Mouse (Mus musculus): ENCODE measurements around the gene Ccnf. TPM values are rescaled to one million over a fixed set of nuclear protein-coding genes. Genes with fewer than 3 reads are reported as not detected.

The Ccnf gene
- polyA plus RNA-seq, 1 experiment from 2014 or later, result 14.4 TPM

DNA sequence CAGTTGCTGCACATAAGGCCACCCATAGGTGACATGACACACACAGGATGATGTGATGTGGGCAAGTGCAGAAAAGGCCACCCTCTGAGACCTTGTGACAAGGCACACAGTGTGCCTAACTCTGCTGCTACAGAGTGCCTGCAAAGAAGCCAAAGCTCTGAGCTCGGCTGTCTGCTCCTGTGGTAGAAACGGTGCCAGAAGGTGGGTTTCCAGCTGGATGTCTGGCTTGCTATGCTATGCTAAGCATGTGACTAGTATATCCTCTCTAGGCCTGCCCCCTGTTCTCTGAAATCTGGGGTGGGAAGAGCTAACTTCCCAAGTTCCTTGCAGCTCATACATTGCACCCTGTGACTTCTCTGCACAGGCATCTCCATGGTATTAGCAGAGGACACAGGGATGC lies 13.5 kb upstream of the Ccnf start:
- 93% methylated on average over 2 of the region's 2 CpGs for WGBS
- Histone ChIP-seq H3K27me3 (replicated peaks; ENCODE audit: control insufficient read depth, insufficient read depth, low read length) (no peaks in the 10 kb centered on the region), H3K4me2 (ENCODE audit: low read length) (no peak overlapping the region), H3K27ac (ENCODE audit: low read depth, low read length) (no peak overlapping the region), H3K4me1 (ENCODE audit: control insufficient read depth, insufficient read depth, low read depth, low read length) (no peaks in the 10 kb centered on the region), H3K9me3 (ENCODE audit: control insufficient read depth, low read length) (no peaks in the 10 kb centered on the region), H3K9ac (ENCODE audit: low read depth, low read length) (no peak overlapping the region), H3K36me3 (ENCODE audit: control insufficient read depth, insufficient read depth, low read length) (no peaks in the 10 kb centered on the region), H3K4me3 (ENCODE audit: low read length) (no peak overlapping the region)
- no peak for ATAC-seq

DNA sequence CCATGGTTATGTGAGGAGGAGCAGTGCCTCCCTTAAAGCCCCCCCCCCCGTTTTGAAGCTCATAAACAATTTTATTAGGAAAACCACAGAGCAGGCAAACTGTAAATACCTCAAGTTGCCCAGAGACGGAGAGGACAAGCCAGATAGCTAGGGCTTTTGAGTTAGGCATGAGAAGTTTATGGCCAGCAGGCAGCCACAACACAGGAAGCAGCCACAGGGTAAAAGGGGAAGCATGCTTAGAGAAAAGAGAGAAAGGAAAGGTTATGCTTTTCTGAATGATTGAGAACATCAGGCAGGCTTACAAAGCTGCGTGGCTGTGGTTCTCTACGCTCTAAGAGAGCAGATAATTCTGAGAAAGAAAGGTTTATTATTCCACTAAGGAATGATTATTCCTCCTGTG lies 9.2 kb upstream of the Ccnf start:
- H3K9me3 ChIP-seq (ENCODE audit: control insufficient read depth, low read length), result no peaks in the 10 kb centered on the region
- no peaks in the 10 kb centered on the region for H3K4me1 ChIP-seq (ENCODE audit: control insufficient read depth, insufficient read depth, low read depth, low read length)
- no peak overlapping the region for H3K9ac ChIP-seq (ENCODE audit: low read depth, low read length)
- no peak overlapping the region for H3K4me2 ChIP-seq (ENCODE audit: low read length)
- no peaks in the 10 kb centered on the region for H3K27me3 ChIP-seq (replicated peaks; ENCODE audit: control insufficient read depth, insufficient read depth, low read length)
- WGBS, result 71% methylated on average over 4 of the region's 4 CpGs
- no peak overlapping the region for H3K27ac ChIP-seq (ENCODE audit: low read depth, low read length)
- ATAC-seq, result no peak
- no peaks in the 10 kb centered on the region for H3K36me3 ChIP-seq (ENCODE audit: control insufficient read depth, insufficient read depth, low read length)
- H3K4me3 ChIP-seq (ENCODE audit: low read length), result no peak overlapping the region

DNA sequence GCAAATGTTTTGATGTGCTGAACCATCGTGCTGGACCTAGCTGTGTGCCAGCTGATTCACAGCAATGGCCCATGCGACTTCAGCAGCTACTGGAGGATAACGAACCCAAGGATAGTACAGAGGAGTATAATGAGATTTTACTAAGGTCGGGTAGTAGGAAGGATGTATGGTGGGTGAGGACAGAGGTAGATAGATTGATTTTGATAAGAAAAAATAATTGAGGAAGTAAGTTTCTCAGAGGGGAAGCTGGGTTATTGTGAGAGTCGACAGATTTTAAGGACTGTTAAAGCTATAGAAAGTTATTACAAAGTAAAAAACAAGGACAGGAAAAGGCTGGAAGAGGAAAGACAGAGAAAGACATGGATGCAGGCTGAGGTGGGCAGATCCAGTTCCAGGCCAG lies 8.4 kb upstream of the Ccnf start:
- H3K4me1 ChIP-seq (ENCODE audit: control insufficient read depth, insufficient read depth, low read depth, low read length), result no peaks in the 10 kb centered on the region
- H3K27me3 ChIP-seq (replicated peaks; ENCODE audit: control insufficient read depth, insufficient read depth, low read length), result no peaks in the 10 kb centered on the region
- H3K9ac ChIP-seq (ENCODE audit: low read depth, low read length), result no peak overlapping the region
- H3K9me3 ChIP-seq (ENCODE audit: control insufficient read depth, low read length), result no peaks in the 10 kb centered on the region
- H3K4me3 ChIP-seq (ENCODE audit: low read length), result no peak overlapping the region
- no peak for ATAC-seq
- WGBS, result 77% methylated on average over 5 of the region's 5 CpGs
- H3K4me2 ChIP-seq (ENCODE audit: low read length), result no peak overlapping the region
- no peaks in the 10 kb centered on the region for H3K36me3 ChIP-seq (ENCODE audit: control insufficient read depth, insufficient read depth, low read length)
- no peak overlapping the region for H3K27ac ChIP-seq (ENCODE audit: low read depth, low read length)

DNA sequence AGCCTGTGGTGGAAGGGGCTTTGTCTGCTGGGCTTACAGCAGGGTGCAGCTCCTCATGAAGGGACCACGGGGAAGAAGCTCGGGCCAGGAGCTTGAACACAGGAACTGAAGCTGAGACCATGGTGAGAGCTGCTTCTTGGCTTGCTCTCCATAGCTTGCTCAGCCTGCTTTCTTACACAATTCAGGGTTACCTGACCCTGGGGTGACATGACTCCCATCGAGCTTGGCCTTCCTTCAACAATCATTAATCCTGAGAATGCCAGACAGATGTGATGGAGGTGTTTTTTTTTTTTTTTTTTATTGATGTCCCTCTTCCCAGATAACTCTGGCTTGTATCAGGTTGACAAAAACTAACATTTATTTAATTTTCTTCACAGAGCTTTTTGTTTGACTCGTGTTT lies 7.7 kb upstream of the Ccnf start:
- WGBS, result 69% methylated on average over 4 of the region's 4 CpGs

DNA sequence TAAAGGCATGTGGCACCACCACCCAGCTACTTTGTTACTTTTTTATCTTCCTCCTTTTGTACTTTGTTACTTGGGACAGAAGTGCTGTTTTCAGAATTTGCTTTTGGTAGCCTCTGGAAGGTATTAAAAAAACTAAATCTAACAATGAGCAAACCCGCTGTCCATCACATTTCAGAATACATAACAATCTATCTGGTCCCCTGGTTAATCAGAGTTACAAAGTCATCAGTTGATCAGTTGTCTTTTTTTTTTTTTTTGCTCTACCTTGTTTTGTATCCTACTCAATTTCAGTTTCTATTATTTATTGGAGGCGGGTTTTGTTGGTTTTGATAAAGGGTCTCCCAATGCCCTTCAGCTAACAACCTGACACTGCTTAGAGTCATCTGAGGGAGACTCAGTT lies 1.0 kb upstream of the Ccnf start:
- H3K4me1 ChIP-seq (ENCODE audit: control insufficient read depth, insufficient read depth, low read depth, low read length), result peaks cover 15% of the 10 kb centered on the region
- no peak overlapping the region for H3K27ac ChIP-seq (ENCODE audit: low read depth, low read length)
- no peak overlapping the region for H3K9ac ChIP-seq (ENCODE audit: low read depth, low read length)
- no peak for ATAC-seq
- 96% methylated on average over 2 of the region's 2 CpGs for WGBS
- no peaks in the 10 kb centered on the region for H3K36me3 ChIP-seq (ENCODE audit: control insufficient read depth, insufficient read depth, low read length)
- no peaks in the 10 kb centered on the region for H3K27me3 ChIP-seq (replicated peaks; ENCODE audit: control insufficient read depth, insufficient read depth, low read length)
- no peak overlapping the region; the same call in 1 of the 2 replicates for H3K4me2 ChIP-seq (ENCODE audit: low read length)
- no peaks in the 10 kb centered on the region for H3K9me3 ChIP-seq (ENCODE audit: control insufficient read depth, low read length)
- no peak overlapping the region for H3K4me3 ChIP-seq (ENCODE audit: low read length)

More for the DNA sequence above, 7.7 kb upstream of the Ccnf start:
- H3K9me3 ChIP-seq (ENCODE audit: control insufficient read depth, low read length), result no peaks in the 10 kb centered on the region
- H3K9ac ChIP-seq (ENCODE audit: low read depth, low read length), result no peak overlapping the region
- H3K27ac ChIP-seq (ENCODE audit: low read depth, low read length), result no peak overlapping the region
- no peak overlapping the region for H3K4me2 ChIP-seq (ENCODE audit: low read length)
- H3K4me1 ChIP-seq (ENCODE audit: control insufficient read depth, insufficient read depth, low read depth, low read length), result no peaks in the 10 kb centered on the region
- ATAC-seq, result no peak
- H3K36me3 ChIP-seq (ENCODE audit: control insufficient read depth, insufficient read depth, low read length), result no peaks in the 10 kb centered on the region
- H3K4me3 ChIP-seq (ENCODE audit: low read length), result no peak overlapping the region
- H3K27me3 ChIP-seq (replicated peaks; ENCODE audit: control insufficient read depth, insufficient read depth, low read length), result no peaks in the 10 kb centered on the region

DNA sequence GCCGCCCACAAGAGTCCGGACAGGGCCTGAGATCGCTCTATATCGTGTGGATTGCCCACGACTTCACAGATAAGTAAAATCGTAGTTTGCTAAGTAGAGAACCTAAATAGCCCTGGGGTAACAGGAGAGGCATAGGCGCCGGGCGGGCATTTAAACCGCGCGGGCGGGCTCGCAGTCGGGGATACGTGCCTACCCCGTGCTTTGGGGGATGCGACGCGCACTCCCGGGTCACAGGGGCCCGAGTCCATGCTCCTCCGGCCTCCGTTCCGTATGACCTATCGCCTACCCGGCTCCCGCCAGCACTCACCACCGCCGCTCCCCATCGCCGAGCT lies 330 bp downstream of the Ccnf start:
- Histone ChIP-seq H3K36me3 (ENCODE audit: control insufficient read depth, insufficient read depth, low read length) (no peaks in the 10 kb centered on the region), H3K4me1 (ENCODE audit: control insufficient read depth, insufficient read depth, low read depth, low read length) (peaks cover 15% of the 10 kb centered on the region), H3K4me3 (ENCODE audit: low read length) (peak overlapping the region; percentile 72), H3K9me3 (ENCODE audit: control insufficient read depth, low read length) (no peaks in the 10 kb centered on the region), H3K27me3 (replicated peaks; ENCODE audit: control insufficient read depth, insufficient read depth, low read length) (no peaks in the 10 kb centered on the region), H3K9ac (ENCODE audit: low read depth, low read length) (peak overlapping the region; percentile 77), H3K4me2 (ENCODE audit: low read length) (peak overlapping the region; percentile 93), H3K27ac (ENCODE audit: low read depth, low read length) (peak overlapping the region; percentile 67)
- ATAC-seq, result no peak
- under 1% methylated on average over 32 of the region's 32 CpGs for WGBS

DNA sequence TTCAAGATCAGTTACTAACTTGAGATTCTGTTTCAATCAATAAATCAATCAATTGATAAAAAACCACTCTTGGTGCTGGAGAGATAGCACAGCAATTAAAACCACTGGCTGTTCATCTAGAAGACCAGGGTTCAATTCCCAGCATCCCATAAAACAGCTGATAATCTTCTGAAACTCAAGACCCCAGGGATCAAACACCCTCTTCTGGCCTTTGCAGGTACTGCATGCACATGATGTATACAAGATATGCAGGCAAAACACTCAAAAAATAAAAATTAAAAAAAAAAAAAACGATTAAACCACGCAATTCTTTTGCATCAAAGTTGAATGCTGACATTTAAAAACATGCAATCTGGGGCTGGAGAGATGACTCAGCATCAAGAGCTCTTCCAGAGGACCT lies 2.6 kb downstream of the Ccnf start:
- Histone ChIP-seq H3K36me3 (ENCODE audit: control insufficient read depth, insufficient read depth, low read length) (peaks cover 10% of the 10 kb centered on the region), H3K4me1 (ENCODE audit: control insufficient read depth, insufficient read depth, low read depth, low read length) (peaks cover 15% of the 10 kb centered on the region), H3K4me3 (ENCODE audit: low read length) (no peak overlapping the region), H3K9ac (ENCODE audit: low read depth, low read length) (no peak overlapping the region), H3K27me3 (replicated peaks; ENCODE audit: control insufficient read depth, insufficient read depth, low read length) (no peaks in the 10 kb centered on the region), H3K9me3 (ENCODE audit: control insufficient read depth, low read length) (peaks cover 3% of the 10 kb centered on the region; the same call in 1 of the 2 replicates), H3K4me2 (ENCODE audit: low read length) (no peak overlapping the region), H3K27ac (ENCODE audit: low read depth, low read length) (no peak overlapping the region)
- WGBS, result 99% methylated on average over 2 of the region's 2 CpGs
- ATAC-seq, result no peak

DNA sequence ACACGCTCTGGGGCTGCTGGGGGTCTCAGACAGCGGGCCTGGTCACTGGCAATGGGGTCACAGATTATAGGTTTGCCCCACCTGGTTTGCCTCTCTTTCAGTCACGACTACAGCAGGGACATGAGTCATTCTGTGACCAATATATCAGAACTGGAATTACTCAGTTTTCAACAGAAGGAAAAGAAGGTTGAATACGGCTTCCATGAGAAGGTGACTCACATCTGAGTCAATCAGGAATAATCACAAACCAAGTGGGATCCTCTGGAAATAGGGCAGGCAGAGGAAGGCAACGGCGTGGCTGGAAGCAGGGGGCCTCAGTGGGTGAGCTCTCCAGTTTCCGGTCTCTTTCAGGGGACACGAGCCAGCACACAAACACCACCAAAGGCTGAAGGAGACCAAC lies 7.2 kb downstream of the Ccnf start:
- ATAC-seq, result no peak
- Histone ChIP-seq H3K4me1 (ENCODE audit: control insufficient read depth, insufficient read depth, low read depth, low read length) (no peaks in the 10 kb centered on the region), H3K9me3 (ENCODE audit: control insufficient read depth, low read length) (peaks cover 3% of the 10 kb centered on the region; the same call in 1 of the 2 replicates), H3K4me2 (ENCODE audit: low read length) (no peak overlapping the region), H3K27me3 (replicated peaks; ENCODE audit: control insufficient read depth, insufficient read depth, low read length) (no peaks in the 10 kb centered on the region), H3K27ac (ENCODE audit: low read depth, low read length) (no peak overlapping the region), H3K36me3 (ENCODE audit: control insufficient read depth, insufficient read depth, low read length) (peaks cover 19% of the 10 kb centered on the region), H3K4me3 (ENCODE audit: low read length) (no peak overlapping the region), H3K9ac (ENCODE audit: low read depth, low read length) (no peak overlapping the region)
- WGBS, result 97% methylated on average over 8 of the region's 8 CpGs

DNA sequence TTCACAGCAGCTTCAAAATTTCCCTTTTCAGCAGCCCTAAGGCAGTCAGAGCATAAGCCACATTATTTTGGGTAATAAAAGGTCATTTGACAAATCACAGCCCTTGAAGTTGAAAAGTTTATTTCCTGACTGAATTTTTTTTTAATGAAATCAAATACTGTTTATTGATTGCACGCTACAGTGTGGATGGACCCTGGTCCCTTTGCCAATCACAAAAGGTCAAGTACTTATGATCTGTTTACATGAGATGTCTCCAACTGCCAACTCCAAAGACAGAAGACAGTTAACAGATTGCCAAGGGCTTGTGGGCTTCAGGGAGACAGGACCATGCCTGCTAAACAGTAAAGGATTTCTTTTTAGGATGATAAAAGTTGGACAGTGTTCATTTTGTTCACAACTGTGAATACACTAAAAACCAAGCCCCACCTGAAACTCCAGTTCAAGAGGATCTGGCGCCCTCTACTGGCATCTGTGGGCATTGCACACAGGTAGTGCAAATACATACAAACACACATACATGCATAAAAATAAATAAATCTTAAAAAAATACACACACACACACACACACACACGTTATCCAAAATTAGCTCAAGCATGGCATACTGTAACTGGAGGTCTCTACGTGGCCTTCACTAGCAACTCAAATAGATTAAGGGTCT lies 7.8 kb downstream of the Ccnf start:
- WGBS, result 89% methylated on average over 4 of the region's 4 CpGs
- H3K9ac ChIP-seq (ENCODE audit: low read depth, low read length), result no peak overlapping the region
- peaks cover 3% of the 10 kb centered on the region; the same call in 1 of the 2 replicates for H3K9me3 ChIP-seq (ENCODE audit: control insufficient read depth, low read length)
- no peak overlapping the region for H3K4me2 ChIP-seq (ENCODE audit: low read length)
- peaks cover 19% of the 10 kb centered on the region for H3K36me3 ChIP-seq (ENCODE audit: control insufficient read depth, insufficient read depth, low read length)
- no peak overlapping the region for H3K4me3 ChIP-seq (ENCODE audit: low read length)
- H3K4me1 ChIP-seq (ENCODE audit: control insufficient read depth, insufficient read depth, low read depth, low read length), result no peaks in the 10 kb centered on the region
- ATAC-seq, result no peak
- H3K27me3 ChIP-seq (replicated peaks; ENCODE audit: control insufficient read depth, insufficient read depth, low read length), result no peaks in the 10 kb centered on the region
- H3K27ac ChIP-seq (ENCODE audit: low read depth, low read length), result no peak overlapping the region

DNA sequence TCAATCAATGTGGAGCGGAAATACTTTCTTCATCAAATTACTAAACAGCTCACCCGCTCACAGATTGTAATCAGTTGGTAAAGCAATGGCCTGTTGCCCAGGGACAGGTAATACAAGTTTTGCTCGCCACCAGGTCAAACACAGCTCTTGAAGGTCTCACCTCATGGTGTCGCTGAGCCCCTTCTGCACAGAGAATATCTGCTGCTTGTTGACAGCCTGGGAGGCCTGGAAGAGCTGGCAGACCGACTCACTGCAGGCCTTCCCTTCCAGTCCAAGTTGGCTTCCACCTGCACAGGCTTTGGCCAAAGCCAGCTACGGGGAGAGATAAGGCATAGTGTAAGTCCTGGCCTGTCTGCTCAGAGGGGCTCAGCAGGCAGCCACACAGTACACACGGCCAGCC lies 14.4 kb downstream of the Ccnf start:
- WGBS, result 92% methylated on average over 7 of the region's 7 CpGs
- peaks cover 30% of the 10 kb centered on the region for H3K36me3 ChIP-seq (ENCODE audit: control insufficient read depth, insufficient read depth, low read length)
- ATAC-seq, result no peak

More for the DNA sequence above, 14.4 kb downstream of the Ccnf start:
- Histone ChIP-seq H3K27me3 (replicated peaks; ENCODE audit: control insufficient read depth, insufficient read depth, low read length) (no peaks in the 10 kb centered on the region), H3K27ac (ENCODE audit: low read depth, low read length) (no peak overlapping the region), H3K4me1 (ENCODE audit: control insufficient read depth, insufficient read depth, low read depth, low read length) (no peaks in the 10 kb centered on the region), H3K4me3 (ENCODE audit: low read length) (no peak overlapping the region), H3K9me3 (ENCODE audit: control insufficient read depth, low read length) (no peaks in the 10 kb centered on the region), H3K4me2 (ENCODE audit: low read length) (no peak overlapping the region), H3K9ac (ENCODE audit: low read depth, low read length) (no peak overlapping the region)
